Mouse (Mus musculus) ovary, adult 18-20 months (tissue): ENCODE data around the gene Kmt2c.
A peak's percentile ranks its signal among the peaks of the same experiment; 100 is the strongest.

Experiments used
- DNase-seq: peaks from one replicate; pipeline ENCODE4 v3.0.0; 2022; ENCODE audit warnings: low spot score, mixed read lengths

The Kmt2c gene

GRCm38 (mm10) chr5:25222752-25223702 is 275.6 kb downstream of the Kmt2c start, which contains the start of gene E130116L18Rik:
TSS of gene E130116L18Rik (minus strand) at chr5:25223153.
- peak; percentile 67 for DNase-seq
